ENCODE assay signal across 22 mouse cellular contexts in genomic region chr2:137925488-137925887, GRCm38 (mm10).
A peak's percentile ranks its signal among the peaks of the same experiment; 100 is the strongest.
DNase-seq lines count a peak whose midpoint lies in the region; ATAC-seq lines count a peak whose summit lies in the region.
"Had no signal": no experiment of that assay in that cellular context is flagged by ENCODE, and none has a peak within 500 bp of the region (broad histone marks: within the 10 kb centered on the region; RNA-seq: fewer than 3 reads in every experiment).

No protein-coding gene starts in this region.

- no peaks in the 10 kb centered on the region for H3K4me1 ChIP-seq in embryonic facial prominence, embryonic 11.5 days (ENCODE audit: control insufficient read depth, insufficient read depth, low read length)
- H3K4me1 ChIP-seq in embryonic facial prominence, embryonic 10.5 days: peaks cover 6% of the 10 kb centered on the region; the same call in 1 of the 2 replicates
- no peaks in the 10 kb centered on the region for H3K4me1 ChIP-seq in lung, embryonic 16.5 days (replicated peaks; ENCODE audit: control insufficient read depth, insufficient read depth, low read length)
- H3K4me1 ChIP-seq: forebrain, embryonic 12.5 days; hindbrain, embryonic 15.5 days; intestine, embryonic 15.5 days; liver, embryonic 12.5 days; stomach, embryonic 15.5 days had no signal

- no peaks in the 10 kb centered on the region for H3K27me3 ChIP-seq in embryonic facial prominence, embryonic 11.5 days (ENCODE audit: control insufficient read depth, insufficient read depth, low read length)
- no peaks in the 10 kb centered on the region for H3K27me3 ChIP-seq in embryonic facial prominence, embryonic 10.5 days (replicated peaks; ENCODE audit: low read depth, poor library complexity, severe bottlenecking)
- H3K27me3 ChIP-seq in lung, embryonic 16.5 days (ENCODE audit: control insufficient read depth, insufficient read depth, low read depth, low read length): no peaks in the 10 kb centered on the region
- H3K27me3 ChIP-seq: forebrain, embryonic 12.5 days; hindbrain, embryonic 15.5 days; intestine, embryonic 15.5 days; liver, embryonic 12.5 days; stomach, embryonic 15.5 days had no signal

- H3K36me3 ChIP-seq in embryonic facial prominence, embryonic 11.5 days (replicated peaks; ENCODE audit: control insufficient read depth, insufficient read depth, low read depth, low read length): no peaks in the 10 kb centered on the region
- no peaks in the 10 kb centered on the region for H3K36me3 ChIP-seq in embryonic facial prominence, embryonic 10.5 days (replicated peaks)
- no peaks in the 10 kb centered on the region for H3K36me3 ChIP-seq in lung, embryonic 16.5 days (ENCODE audit: control insufficient read depth, insufficient read depth, low read length)
- H3K36me3 ChIP-seq: forebrain, embryonic 12.5 days; hindbrain, embryonic 15.5 days; intestine, embryonic 15.5 days; liver, embryonic 12.5 days; stomach, embryonic 15.5 days had no signal

- H3K9ac ChIP-seq in embryonic facial prominence, embryonic 11.5 days (replicated peaks; ENCODE audit: low read length): no peak overlapping the region
- H3K9ac ChIP-seq in lung, embryonic 16.5 days (ENCODE audit: low read length): no peak overlapping the region
- H3K9ac ChIP-seq: forebrain, embryonic 12.5 days; hindbrain, embryonic 15.5 days; intestine, embryonic 15.5 days; liver, embryonic 12.5 days; stomach, embryonic 15.5 days had no signal

- ATAC-seq in embryonic facial prominence, embryonic 11.5 days (replicated peaks; ENCODE audit: insufficient number of reproducible peaks, low FRiP score, low TSS enrichment, low read depth): no peak
- ATAC-seq in lung, embryonic 16.5 days (ENCODE audit: low read depth): peak; percentile 45
- ATAC-seq: activated CD4-positive, CD25-positive, alpha-beta regulatory T cell, adult 4 months; intestine, embryonic 15.5 days; liver, embryonic 12.5 days had no signal

- no peak overlapping the region for H3K4me2 ChIP-seq in embryonic facial prominence, embryonic 11.5 days (ENCODE audit: low read depth, low read length)
- no peak overlapping the region for H3K4me2 ChIP-seq in lung, embryonic 16.5 days (ENCODE audit: low read depth, low read length)
- H3K4me2 ChIP-seq: forebrain, embryonic 12.5 days; hindbrain, embryonic 15.5 days; intestine, embryonic 15.5 days; liver, embryonic 12.5 days; stomach, embryonic 15.5 days had no signal

- 59% methylated on average over 5 of the region's 5 CpGs for WGBS in embryonic facial prominence, embryonic 11.5 days
- WGBS in embryonic facial prominence, embryonic 10.5 days: 79% methylated on average over 5 of the region's 5 CpGs
- 56% methylated on average over 5 of the region's 5 CpGs for WGBS in lung, embryonic 16.5 days

- no peak overlapping the region for H3K27ac ChIP-seq in embryonic facial prominence, embryonic 11.5 days (replicated peaks; ENCODE audit: low read depth, low read length)
- H3K27ac ChIP-seq in embryonic facial prominence, embryonic 10.5 days (replicated peaks): no peak overlapping the region
- peak overlapping the region; percentile 75 for H3K27ac ChIP-seq in lung, embryonic 16.5 days (ENCODE audit: low read length)
- H3K27ac ChIP-seq: forebrain, embryonic 12.5 days; hindbrain, embryonic 15.5 days; intestine, embryonic 15.5 days; layer of hippocampus, adult 2 months; liver, embryonic 12.5 days; macrophage; stomach, embryonic 15.5 days had no signal

- peak; percentile 39 for DNase-seq in embryonic facial prominence, embryonic 11.5 days (ENCODE audit: low spot score)
- DNase-seq in embryonic facial prominence, embryonic 10.5 days (ENCODE audit: low spot score): no peak
- no peak for DNase-seq in lung, postnatal 14 days
- peak; percentile 18 for DNase-seq in forelimb bud, embryonic 11.5 days (ENCODE audit: low read depth, low spot score)
- DNase-seq in heart, adult 8-10 months (ENCODE audit: low spot score): no peak
- no peak for DNase-seq in cerebellum, adult 8-10 months
- DNase-seq: adrenal gland, postnatal 10 days; cerebellum, adult 2 months; heart, postnatal 4 days; kidney, adult 8-10 months; kidney, postnatal 14 days; thymus, postnatal 36 days had no signal

- H3K9me3 ChIP-seq in embryonic facial prominence, embryonic 11.5 days (replicated peaks; ENCODE audit: control insufficient read depth, low read length): no peaks in the 10 kb centered on the region
- no peaks in the 10 kb centered on the region for H3K9me3 ChIP-seq in embryonic facial prominence, embryonic 10.5 days
- H3K9me3 ChIP-seq in lung, embryonic 16.5 days (ENCODE audit: control insufficient read depth, low read length): no peaks in the 10 kb centered on the region
- H3K9me3 ChIP-seq: forebrain, embryonic 12.5 days; hindbrain, embryonic 15.5 days; intestine, embryonic 15.5 days; liver, embryonic 12.5 days; stomach, embryonic 15.5 days had no signal

- H3K4me3 ChIP-seq in embryonic facial prominence, embryonic 11.5 days (ENCODE audit: low read depth, low read length): no peak overlapping the region
- no peak overlapping the region for H3K4me3 ChIP-seq in embryonic facial prominence, embryonic 10.5 days
- H3K4me3 ChIP-seq in lung, embryonic 16.5 days (ENCODE audit: low read length): no peak overlapping the region
- H3K4me3 ChIP-seq: erythroblast, embryonic 14.5 days; forebrain, embryonic 12.5 days; hindbrain, embryonic 15.5 days; intestine, embryonic 15.5 days; layer of hippocampus, adult 2 months; liver, embryonic 12.5 days; stomach, embryonic 15.5 days had no signal

Comparison
In these comparisons a context has a peak if more than half of its experiments do, and no peak if none do; other contexts are left out.
1. DNase-seq: peak in embryonic facial prominence, embryonic 11.5 days (single experiment) and forelimb bud, embryonic 11.5 days (single experiment); none in embryonic facial prominence, embryonic 10.5 days (single experiment), lung, postnatal 14 days (single experiment), heart, adult 8-10 months (single experiment) and cerebellum, adult 8-10 months (single experiment).